Mouse (Mus musculus): ENCODE measurements around the gene Sdf2.
A peak's percentile ranks its signal among the peaks of the same experiment; 100 is the strongest.

Sdf2 gene

DNA sequence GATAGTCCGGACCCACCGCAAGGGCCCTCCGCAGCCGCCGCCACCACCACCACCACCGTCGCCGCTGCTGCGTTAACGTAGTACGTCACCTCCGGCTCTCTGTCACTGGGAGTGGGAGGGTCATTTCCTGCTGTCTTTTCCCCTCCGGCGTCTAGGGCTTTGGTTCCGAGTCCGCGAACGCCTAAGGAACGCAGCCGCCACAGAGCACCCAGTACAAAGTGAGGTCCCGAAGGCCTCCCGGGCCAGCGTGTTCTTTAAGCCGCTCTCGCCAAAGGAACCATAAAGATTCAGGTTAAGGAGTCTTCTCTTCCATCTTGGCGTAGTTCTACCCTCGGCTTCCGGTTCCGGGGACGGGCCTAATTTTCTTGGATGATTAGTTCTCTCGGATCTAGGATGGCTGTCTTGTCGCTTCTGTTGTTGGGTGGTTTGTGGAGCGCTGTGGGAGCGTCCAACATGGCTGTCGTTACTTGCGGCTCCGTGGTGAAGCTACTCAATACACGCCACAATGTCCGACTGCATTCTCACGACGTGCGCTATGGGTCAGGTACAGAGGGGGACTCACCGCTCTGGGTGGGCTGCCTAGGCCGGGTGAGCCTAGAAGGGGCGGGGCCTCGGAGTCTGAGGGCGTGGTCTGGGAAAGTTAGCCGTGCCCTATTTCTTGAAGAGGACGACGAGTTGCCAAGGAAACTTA is at the start of gene Sdf2, which contains the start of gene Supt6:
Sdf2 (plus strand) TSS at position 120 of the 691 bp plus-strand sequence.
Supt6 (minus strand) TSS at position 361 of the 691 bp plus-strand sequence.
- TF ChIP-seq GATA4 (IDR thresholded peaks at IDR 0.05; ENCODE audit: insufficient replicate concordance, low read length), result peak; percentile 16; the same call in 1 of the 2 replicates

- no peak for TF ChIP-seq GATA4 (IDR thresholded peaks at IDR 0.05; ENCODE audit: insufficient replicate concordance, low read length)
Measured at GRCm38 (mm10) chr11:78202372-78202771, 43.2 kb upstream of the Sdf2 start.

GRCm38 (mm10) chr11:78204287-78204686 is 41.3 kb upstream of the Sdf2 start:
- TF ChIP-seq GATA4 (IDR thresholded peaks at IDR 0.05; ENCODE audit: insufficient replicate concordance, low read length), result no peak

- TF ChIP-seq GATA4 (IDR thresholded peaks at IDR 0.05; ENCODE audit: insufficient replicate concordance, low read length), result no peak
Measured at GRCm38 (mm10) chr11:78205361-78206206, 40.0 kb upstream of the Sdf2 start.

- no peak for TF ChIP-seq GATA4 (IDR thresholded peaks at IDR 0.05; ENCODE audit: insufficient replicate concordance, low read length)
Measured at GRCm38 (mm10) chr11:78207190-78207589, 38.4 kb upstream of the Sdf2 start.

DNA sequence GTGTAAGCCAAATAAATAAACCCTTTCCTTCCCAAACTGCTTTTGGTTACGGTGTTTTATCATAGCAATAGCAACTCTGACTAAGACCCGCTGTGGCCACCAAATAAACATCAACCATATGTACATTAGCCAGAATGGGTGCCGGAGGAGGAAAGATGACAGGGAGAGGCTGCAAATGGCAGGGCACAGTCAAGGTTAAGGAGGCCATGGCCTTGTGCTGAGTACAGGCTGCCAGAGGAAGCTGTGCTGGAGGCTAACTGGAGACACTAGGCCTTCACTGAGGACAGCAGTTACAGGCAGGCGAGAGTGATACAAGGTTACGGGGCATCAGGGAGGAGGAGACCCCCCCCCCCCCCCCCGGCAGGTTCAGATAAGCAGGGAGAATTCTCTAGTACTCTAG is 35.7 kb upstream of the Sdf2 start:
- TF ChIP-seq GATA4 (IDR thresholded peaks at IDR 0.05; ENCODE audit: insufficient replicate concordance, low read length), result no peak

DNA sequence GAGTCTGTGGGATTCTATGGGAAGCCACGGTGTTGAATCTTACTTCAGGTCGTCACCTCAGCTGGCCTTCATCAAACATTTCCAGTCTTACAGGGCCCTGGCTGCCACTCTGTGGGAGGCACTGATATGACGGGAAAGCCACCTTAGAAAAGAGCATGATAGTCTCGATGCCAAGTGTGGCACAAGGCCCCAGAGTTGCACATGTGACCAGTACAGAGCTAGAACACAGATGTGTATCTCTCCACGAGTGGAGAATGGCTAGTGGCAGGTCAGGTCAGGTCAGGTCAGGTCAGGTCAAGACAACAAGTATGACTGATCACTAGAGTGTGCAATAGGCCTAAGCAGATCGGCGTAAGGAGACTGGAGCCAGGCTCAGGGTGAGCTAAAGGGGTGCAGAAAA is 34.9 kb upstream of the Sdf2 start:
- TF ChIP-seq GATA4 (IDR thresholded peaks at IDR 0.05; ENCODE audit: insufficient replicate concordance, low read length), result no peak

DNA sequence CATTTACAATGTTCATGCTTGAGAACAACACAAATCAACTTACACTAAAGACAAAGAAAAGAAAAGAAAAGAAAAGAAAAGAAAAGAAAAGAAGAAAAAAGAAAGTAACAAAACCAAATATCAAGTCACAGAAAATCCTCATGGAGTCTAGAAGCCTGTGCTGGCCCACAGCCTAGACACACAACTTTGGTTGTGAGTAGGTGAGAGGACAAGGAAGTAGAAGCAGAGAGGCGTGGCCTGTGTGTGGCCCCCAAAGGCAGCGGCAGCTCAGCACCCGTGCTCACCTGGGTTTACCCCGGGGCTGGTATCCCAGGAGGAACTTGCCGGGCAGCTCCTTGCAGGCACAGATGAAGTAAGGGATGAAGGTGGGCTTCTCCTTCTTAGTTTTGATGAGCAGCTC is 34.0 kb upstream of the Sdf2 start:
- no peak for TF ChIP-seq GATA4 (IDR thresholded peaks at IDR 0.05; ENCODE audit: insufficient replicate concordance, low read length)

GRCm38 (mm10) chr11:78213086-78213817 is 32.3 kb upstream of the Sdf2 start:
- TF ChIP-seq GATA4 (IDR thresholded peaks at IDR 0.05; ENCODE audit: insufficient replicate concordance, low read length), result no peak

DNA sequence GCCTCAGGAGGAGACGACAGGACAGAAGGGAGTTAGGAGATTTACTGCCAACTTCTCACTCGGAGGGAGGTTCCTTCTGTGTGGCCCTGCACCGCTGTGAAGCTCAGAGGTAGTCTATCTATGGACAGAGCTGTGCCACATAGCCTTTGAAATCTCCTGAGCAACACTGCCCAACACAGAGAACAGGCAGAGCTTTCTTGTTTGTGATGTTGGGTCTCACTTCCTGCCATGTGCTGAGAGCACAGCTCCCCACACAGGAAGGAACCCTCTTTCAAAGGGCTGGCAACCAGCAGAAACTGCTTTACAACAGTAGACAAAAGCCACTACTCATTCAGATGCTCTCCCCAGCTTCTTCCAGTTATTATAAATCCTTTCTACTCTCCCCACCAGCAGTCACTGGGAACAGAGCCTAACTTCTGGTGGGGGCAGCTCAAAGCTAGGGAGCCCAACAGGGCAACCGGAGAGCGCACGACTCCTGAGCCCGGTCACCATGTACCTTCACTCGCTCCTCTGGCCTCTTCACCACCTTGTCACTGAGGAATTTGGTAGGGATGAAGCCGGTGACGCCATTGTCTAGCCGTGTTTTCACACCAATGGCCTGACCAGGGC is 29.7 kb upstream of the Sdf2 start:
- TF ChIP-seq GATA4 (IDR thresholded peaks at IDR 0.05; ENCODE audit: insufficient replicate concordance, low read length), result no peak

- TF ChIP-seq GATA4 (IDR thresholded peaks at IDR 0.05; ENCODE audit: insufficient replicate concordance, low read length), result no peak
Measured at GRCm38 (mm10) chr11:78223586-78223985, 22.0 kb upstream of the Sdf2 start.

- TF ChIP-seq GATA4 (IDR thresholded peaks at IDR 0.05; ENCODE audit: insufficient replicate concordance, low read length), result no peak
Measured at GRCm38 (mm10) chr11:78231518-78231917, 14.0 kb upstream of the Sdf2 start.

GRCm38 (mm10) chr11:78240193-78240857 is 5.2 kb upstream of the Sdf2 start:
- TF ChIP-seq GATA4 (IDR thresholded peaks at IDR 0.05; ENCODE audit: insufficient replicate concordance, low read length), result no peak

- TF ChIP-seq GATA4 (IDR thresholded peaks at IDR 0.05; ENCODE audit: insufficient replicate concordance, low read length), result no peak
Measured at GRCm38 (mm10) chr11:78245261-78245626, 302 bp upstream of the Sdf2 start.
